Mouse (Mus musculus) C2C12 (cell line): ENCODE data around the gene Fhit.

Source experiments
- CEBPB ChIP-seq: IDR thresholded peaks from one replicate; pipeline ENCODE4 v1.6.1; 2011; ENCODE audit warnings: low read depth, mild to moderate bottlenecking, control low read depth, moderate library complexity
- CTCF ChIP-seq: IDR thresholded peaks from one replicate; pipeline ENCODE4 v1.5.1; 2011; ENCODE audit not compliant: control insufficient read depth, insufficient read depth, insufficient read length
- MAX ChIP-seq: IDR thresholded peaks from one replicate; pipeline ENCODE4 v1.6.1; 2011; ENCODE audit warnings: mild to moderate bottlenecking, control low read depth
- MYOD1 ChIP-seq: IDR thresholded peaks from one replicate; pipeline ENCODE4 v1.6.1; 2011; ENCODE audit warnings: low read depth; ENCODE audit not compliant: control insufficient read depth, insufficient read length
- USF1 ChIP-seq: IDR thresholded peaks from one replicate; pipeline ENCODE4 v1.6.1; 2011; ENCODE audit warnings: low read depth, mild to moderate bottlenecking, control low read depth, moderate library complexity

DNA sequence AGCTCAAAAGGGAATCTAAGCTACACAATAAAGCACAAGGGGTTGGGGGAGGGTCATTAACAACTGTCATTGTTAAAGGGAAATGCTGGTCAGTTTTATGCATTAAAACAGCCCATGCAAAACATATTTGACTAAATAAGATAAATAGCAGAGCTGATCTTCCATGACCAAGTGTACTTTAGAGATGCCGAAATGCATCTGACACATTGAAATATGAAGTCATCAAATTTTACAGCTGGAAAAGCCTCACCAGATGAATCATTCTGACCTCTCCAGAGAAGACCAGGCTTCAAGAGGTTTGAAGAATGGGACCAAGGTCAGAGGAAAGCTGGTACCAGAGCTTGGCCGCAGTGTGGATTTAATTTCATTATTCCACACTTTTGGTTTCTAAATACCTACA, 990.1 kb downstream of the Fhit start:
- TF ChIP-seq CTCF (no peak), USF1 (no peak), CEBPB (no peak), MYOD1 (no peak), MAX (no peak)
